Mouse (Mus musculus): ENCODE measurements at regions not wholly inside any gene's neighbourhood (a gene's known extent, or its start where the extent isn't known, plus 50 kb on each side); places are given as distances from the start of the nearest gene placed in this dataset.

DNA sequence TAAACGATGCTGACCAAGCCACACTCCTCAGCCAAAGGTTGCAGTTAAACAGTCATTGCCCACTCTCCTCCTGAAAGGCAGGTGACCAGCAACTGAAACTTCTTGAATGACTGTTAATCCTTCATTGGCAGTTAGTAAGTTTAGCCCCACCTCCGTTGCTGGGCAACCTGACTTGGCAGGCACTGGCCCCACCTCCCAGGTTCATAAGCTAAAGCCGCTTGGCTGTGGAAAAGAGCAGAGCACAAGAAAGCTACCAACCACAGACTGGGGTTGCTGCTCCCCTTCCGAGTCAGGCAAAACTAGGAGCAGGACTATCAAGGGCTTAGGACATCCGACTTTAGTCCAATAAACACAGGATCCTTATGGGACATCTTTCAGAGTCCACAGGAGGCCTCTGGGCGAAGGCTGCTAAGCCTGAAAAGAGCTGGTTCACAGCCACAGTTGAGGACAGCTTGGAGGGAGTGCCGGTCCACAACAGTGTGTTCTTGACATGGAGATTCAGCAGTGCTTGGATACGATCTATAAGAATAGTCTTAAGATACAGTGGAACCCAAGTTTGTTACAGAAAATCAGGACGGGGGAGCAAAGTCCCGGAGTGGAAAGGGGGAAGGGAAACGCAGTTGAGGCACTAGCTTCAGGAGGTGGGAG lies 67.7 kb upstream of the Kcnma1 start:
- in situ Hi-C loops (cut with MseI, MboI) = no loop called here

DNA sequence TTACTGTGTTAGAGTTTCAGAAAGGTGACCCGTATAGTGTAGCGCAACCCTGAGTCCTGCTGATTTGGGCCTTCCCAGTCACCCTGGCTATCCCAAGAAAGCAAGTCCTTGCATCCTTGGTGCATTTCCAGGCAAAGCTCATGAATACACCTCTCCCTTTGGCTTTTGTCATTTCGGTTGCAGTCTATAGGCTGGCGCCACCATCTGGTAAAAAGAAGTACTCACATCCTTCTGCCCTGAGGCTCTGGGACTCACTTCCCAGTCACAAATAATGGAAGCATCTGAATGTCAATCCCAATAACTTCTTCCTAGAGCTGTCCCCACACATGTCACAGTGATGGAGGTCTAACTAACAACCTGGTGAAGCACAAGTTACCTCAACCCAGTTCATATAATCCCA lies 54.4 kb upstream of the Kcnma1 start:
- in situ Hi-C loops (cut with MseI, MboI) = loop anchor here (5.0 to 10.0 kb wide), 2 partner anchors 206 to 214 kb away; no protein-coding TSS in a partner anchor

DNA sequence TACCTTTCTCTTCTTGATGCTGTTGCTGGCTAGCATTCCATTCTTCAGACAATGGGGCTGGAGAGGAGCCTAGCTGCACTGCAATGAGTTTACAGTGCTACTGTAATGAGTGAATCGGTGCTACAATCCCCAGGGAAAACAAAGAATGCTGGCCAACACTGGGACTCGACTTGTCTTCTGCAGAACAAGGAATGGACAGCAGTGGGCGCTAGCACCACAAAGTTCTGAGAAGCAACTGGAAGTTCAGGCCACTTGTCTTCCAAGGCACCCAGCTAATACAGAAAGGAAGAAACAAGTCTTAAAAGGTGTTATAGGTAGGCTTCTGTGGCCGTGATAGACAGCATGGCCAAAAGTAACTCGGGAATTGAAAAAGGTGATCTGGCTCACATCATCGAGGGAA lies 53.4 kb upstream of the Kcnma1 start:
- in situ Hi-C loops (cut with MseI, MboI) = loop anchor here (5.0 to 10.0 kb wide), 2 partner anchors 207 to 215 kb away; no protein-coding TSS in a partner anchor

DNA sequence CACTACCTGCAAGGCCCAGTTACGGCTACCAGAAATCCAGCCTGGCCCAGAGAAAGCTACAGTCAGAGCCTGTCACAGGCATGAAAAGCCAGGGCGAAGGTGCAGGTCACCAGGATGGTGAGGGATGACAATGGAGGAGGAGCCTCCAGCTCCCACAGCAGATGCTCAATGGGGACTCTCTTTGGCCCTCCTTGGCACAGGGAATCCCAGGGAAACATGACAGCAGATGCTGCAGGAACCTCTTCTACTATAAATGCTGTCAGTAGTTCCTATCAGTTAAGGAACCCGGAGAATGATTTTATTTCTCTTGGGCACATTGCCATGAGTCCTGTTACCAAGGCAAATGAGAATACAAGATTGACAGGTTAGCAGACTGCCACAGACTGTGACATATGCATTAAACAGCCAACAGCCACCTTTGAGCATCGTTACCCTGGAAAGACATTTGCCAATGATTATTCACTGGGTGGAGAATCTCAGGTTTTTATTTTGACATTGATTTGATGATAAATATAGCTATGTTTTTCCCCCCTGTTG lies 51.0 kb upstream of the Kcnma1 start:
- in situ Hi-C loops (cut with MseI, MboI) = loop anchor here (5.0 to 10.0 kb wide), 2 partner anchors 210 to 217 kb away; no protein-coding TSS in a partner anchor
